Mouse (Mus musculus) neural tube, embryonic 13.5 days (tissue): ENCODE measurements at regions not wholly inside any gene's neighbourhood (a gene's known extent, or its start where the extent isn't known, plus 50 kb on each side); places are given as distances from the start of the nearest gene placed in this dataset.
A peak's percentile ranks its signal among the peaks of the same experiment; 100 is the strongest.

ENCODE experiments used
- ATAC-seq: fragments of 200-750 bp; cut with Nextera tagmentation; 2 replicates; pipeline ENCODE4 v1.8.0; 2017; ENCODE audit warnings: low read depth, mild to moderate bottlenecking, moderate TSS enrichment, moderate library complexity
- H3K27ac ChIP-seq: fragments of 300-500 bp; sonication (generic); replicated peaks from 2 replicates; pipeline ENCODE4 v1.5.1; 2015; ENCODE audit warnings: moderate library complexity, mild to moderate bottlenecking, inconsistent platforms
- H3K27me3 ChIP-seq: fragments of 300-500 bp; sonication (generic); 2 replicates; pipeline ENCODE4 v1.6.1; 2015; ENCODE audit warnings: mild to moderate bottlenecking, inconsistent platforms
- H3K36me3 ChIP-seq: fragments of 300-500 bp; sonication (generic); 2 replicates; pipeline ENCODE4 v1.6.1; 2015; ENCODE audit warnings: mild to moderate bottlenecking, inconsistent platforms
- H3K4me1 ChIP-seq: fragments of 300-500 bp; sonication (generic); replicated peaks from 2 replicates; pipeline ENCODE4 v1.6.1; 2015; ENCODE audit warnings: inconsistent platforms
- H3K4me2 ChIP-seq: fragments of 300-500 bp; sonication (generic); 2 replicates; pipeline ENCODE4 v1.6.1; 2015; ENCODE audit warnings: inconsistent platforms, mild to moderate bottlenecking, moderate library complexity
- H3K4me3 ChIP-seq: fragments of 300-500 bp; sonication (generic); 2 replicates; pipeline ENCODE4 v1.5.1; 2015; ENCODE audit warnings: mild to moderate bottlenecking, inconsistent platforms
- H3K9ac ChIP-seq: fragments of 300-500 bp; sonication (generic); 2 replicates; pipeline ENCODE4 v1.6.1; 2015; ENCODE audit warnings: moderate library complexity, mild to moderate bottlenecking, inconsistent platforms
- H3K9me3 ChIP-seq: fragments of 300-500 bp; sonication (generic); 2 replicates; pipeline ENCODE4 v1.6.1; 2016; ENCODE audit warnings: inconsistent platforms
- WGBS: fragments of 180-500 bp; shearing (Covaris S2); methylation state at CpG from one replicate; pipeline ENCODE4 v1.1.7; 2015; 5-methylcytosine and 5-hydroxymethylcytosine counted together

- H3K4me3 ChIP-seq: no peak overlapping the region
- no peaks in the 10 kb centered on the region for H3K4me1 ChIP-seq
- no peak for ATAC-seq
- no peaks in the 10 kb centered on the region for H3K9me3 ChIP-seq
- no peak overlapping the region for H3K4me2 ChIP-seq
- H3K36me3 ChIP-seq: no peaks in the 10 kb centered on the region
- no peak overlapping the region for H3K27ac ChIP-seq
- no peaks in the 10 kb centered on the region for H3K27me3 ChIP-seq
- no peak overlapping the region for H3K9ac ChIP-seq
Measured at GRCm38 (mm10) chr14:36691958-36692357, 276.6 kb downstream of the Ccser2 start.

- no peak for ATAC-seq
- H3K4me1 ChIP-seq: no peaks in the 10 kb centered on the region
- H3K9ac ChIP-seq: no peak overlapping the region
- no peak overlapping the region for H3K4me3 ChIP-seq
- 77% methylated on average over 2 of the region's 2 CpGs for WGBS
- H3K27me3 ChIP-seq: no peaks in the 10 kb centered on the region
- H3K27ac ChIP-seq: no peak overlapping the region
- no peaks in the 10 kb centered on the region for H3K36me3 ChIP-seq
- H3K4me2 ChIP-seq: no peak overlapping the region
- H3K9me3 ChIP-seq: no peaks in the 10 kb centered on the region
Measured at GRCm38 (mm10) chr14:36691018-36691417, 277.6 kb downstream of the Ccser2 start.

GRCm38 (mm10) chr14:36658678-36659263 lies 309.8 kb downstream of the Ccser2 start:
- Histone ChIP-seq H3K4me2 (no peak overlapping the region), H3K4me1 (peaks cover under 1% of the 10 kb centered on the region; the same call in 1 of the 2 replicates), H3K4me3 (no peak overlapping the region), H3K9ac (no peak overlapping the region), H3K27me3 (no peaks in the 10 kb centered on the region), H3K36me3 (no peaks in the 10 kb centered on the region), H3K27ac (no peak overlapping the region), H3K9me3 (no peaks in the 10 kb centered on the region)
- WGBS: 90% methylated on average over 1 of the region's 1 CpGs
- ATAC-seq: no peak

GRCm38 (mm10) chr14:36658193-36658592 lies 310.4 kb downstream of the Ccser2 start:
- WGBS: 93% methylated on average over 3 of the region's 3 CpGs
- Histone ChIP-seq H3K27ac (no peak overlapping the region), H3K27me3 (no peaks in the 10 kb centered on the region), H3K4me3 (no peak overlapping the region), H3K36me3 (no peaks in the 10 kb centered on the region), H3K4me2 (no peak overlapping the region), H3K9me3 (no peaks in the 10 kb centered on the region), H3K9ac (no peak overlapping the region), H3K4me1 (peaks cover 6% of the 10 kb centered on the region; the same call in 1 of the 2 replicates)
- ATAC-seq: no peak

GRCm38 (mm10) chr14:36652982-36653557 lies 315.5 kb downstream of the Ccser2 start:
- Histone ChIP-seq H3K9ac (no peak overlapping the region), H3K4me2 (no peak overlapping the region), H3K4me1 (peaks cover 9% of the 10 kb centered on the region), H3K9me3 (no peaks in the 10 kb centered on the region), H3K27ac (0 out of 2 replicates have a peak overlapping the region, but pooled peaks have one; percentile 20), H3K4me3 (no peak overlapping the region), H3K27me3 (no peaks in the 10 kb centered on the region), H3K36me3 (no peaks in the 10 kb centered on the region)
- 8% methylated on average over 6 of the region's 6 CpGs for WGBS
- ATAC-seq: peak; percentile 95

GRCm38 (mm10) chr14:36651053-36651735 lies 317.4 kb downstream of the Ccser2 start:
- Histone ChIP-seq H3K27ac (no peak overlapping the region), H3K36me3 (no peaks in the 10 kb centered on the region), H3K4me1 (peaks cover 9% of the 10 kb centered on the region), H3K27me3 (no peaks in the 10 kb centered on the region), H3K4me2 (no peak overlapping the region), H3K4me3 (no peak overlapping the region), H3K9me3 (no peaks in the 10 kb centered on the region), H3K9ac (no peak overlapping the region)
- WGBS: 72% methylated on average over 6 of the region's 6 CpGs
- ATAC-seq: no peak

GRCm38 (mm10) chr14:36646649-36647048 lies 321.9 kb downstream of the Ccser2 start:
- WGBS: 78% methylated on average over 3 of the region's 3 CpGs
- no peaks in the 10 kb centered on the region for H3K27me3 ChIP-seq

GRCm38 (mm10) chr14:36646237-36646636 lies 322.3 kb downstream of the Ccser2 start:
- Histone ChIP-seq H3K4me3 (no peak overlapping the region), H3K27me3 (no peaks in the 10 kb centered on the region), H3K36me3 (no peaks in the 10 kb centered on the region), H3K4me1 (no peaks in the 10 kb centered on the region), H3K4me2 (no peak overlapping the region), H3K27ac (no peak overlapping the region), H3K9me3 (no peaks in the 10 kb centered on the region), H3K9ac (no peak overlapping the region)
- ATAC-seq: no peak

More at GRCm38 (mm10) chr14:36646649-36647048, 321.9 kb downstream of the Ccser2 start:
- H3K4me3 ChIP-seq: no peak overlapping the region
- H3K9ac ChIP-seq: no peak overlapping the region
- no peaks in the 10 kb centered on the region for H3K9me3 ChIP-seq
- no peaks in the 10 kb centered on the region for H3K36me3 ChIP-seq
- H3K4me1 ChIP-seq: no peaks in the 10 kb centered on the region
- H3K4me2 ChIP-seq: no peak overlapping the region
- H3K27ac ChIP-seq: no peak overlapping the region
- ATAC-seq: no peak

- Histone ChIP-seq H3K4me2 (no peak overlapping the region), H3K27me3 (no peaks in the 10 kb centered on the region), H3K27ac (no peak overlapping the region), H3K4me1 (no peaks in the 10 kb centered on the region), H3K36me3 (no peaks in the 10 kb centered on the region), H3K9ac (no peak overlapping the region), H3K9me3 (no peaks in the 10 kb centered on the region), H3K4me3 (no peak overlapping the region)
- ATAC-seq: no peak
Measured at GRCm38 (mm10) chr14:36624822-36625221, 343.8 kb downstream of the Ccser2 start.

GRCm38 (mm10) chr14:36624134-36624533 lies 344.4 kb downstream of the Ccser2 start:
- no peak for ATAC-seq
- no peak overlapping the region for H3K4me3 ChIP-seq

GRCm38 (mm10) chr14:36623036-36623435 lies 345.5 kb downstream of the Ccser2 start:
- Histone ChIP-seq H3K27ac (no peak overlapping the region), H3K9ac (no peak overlapping the region), H3K4me1 (no peaks in the 10 kb centered on the region), H3K36me3 (no peaks in the 10 kb centered on the region), H3K4me3 (no peak overlapping the region), H3K9me3 (no peaks in the 10 kb centered on the region), H3K4me2 (no peak overlapping the region), H3K27me3 (no peaks in the 10 kb centered on the region)
- WGBS: 89% methylated on average over 1 of the region's 1 CpGs
- ATAC-seq: no peak

More at GRCm38 (mm10) chr14:36624134-36624533, 344.4 kb downstream of the Ccser2 start:
- no peaks in the 10 kb centered on the region for H3K36me3 ChIP-seq
- H3K9ac ChIP-seq: no peak overlapping the region
- H3K27ac ChIP-seq: no peak overlapping the region
- no peaks in the 10 kb centered on the region for H3K4me1 ChIP-seq
- H3K27me3 ChIP-seq: no peaks in the 10 kb centered on the region
- no peaks in the 10 kb centered on the region for H3K9me3 ChIP-seq
- WGBS: 93% methylated on average over 1 of the region's 1 CpGs
- no peak overlapping the region for H3K4me2 ChIP-seq

- Histone ChIP-seq H3K4me2 (no peak overlapping the region), H3K9ac (no peak overlapping the region), H3K27me3 (no peaks in the 10 kb centered on the region), H3K36me3 (no peaks in the 10 kb centered on the region), H3K27ac (no peak overlapping the region), H3K4me1 (no peaks in the 10 kb centered on the region), H3K4me3 (no peak overlapping the region), H3K9me3 (no peaks in the 10 kb centered on the region)
- WGBS: 97% methylated on average over 1 of the region's 1 CpGs
- no peak for ATAC-seq
Measured at GRCm38 (mm10) chr14:36618459-36619085, 350.0 kb downstream of the Ccser2 start.
